Mouse (Mus musculus) hindlimb bud, embryonic 11.5 days (tissue): ENCODE results near the gene Gm43517.

Experiments used
- DNase-seq: peaks from one replicate; pipeline ENCODE4 v3.0.0-alpha.2; 2012; ENCODE audit warnings: low read depth, low spot score; ENCODE audit errors: extremely low spot score

The Gm43517 gene

DNA sequence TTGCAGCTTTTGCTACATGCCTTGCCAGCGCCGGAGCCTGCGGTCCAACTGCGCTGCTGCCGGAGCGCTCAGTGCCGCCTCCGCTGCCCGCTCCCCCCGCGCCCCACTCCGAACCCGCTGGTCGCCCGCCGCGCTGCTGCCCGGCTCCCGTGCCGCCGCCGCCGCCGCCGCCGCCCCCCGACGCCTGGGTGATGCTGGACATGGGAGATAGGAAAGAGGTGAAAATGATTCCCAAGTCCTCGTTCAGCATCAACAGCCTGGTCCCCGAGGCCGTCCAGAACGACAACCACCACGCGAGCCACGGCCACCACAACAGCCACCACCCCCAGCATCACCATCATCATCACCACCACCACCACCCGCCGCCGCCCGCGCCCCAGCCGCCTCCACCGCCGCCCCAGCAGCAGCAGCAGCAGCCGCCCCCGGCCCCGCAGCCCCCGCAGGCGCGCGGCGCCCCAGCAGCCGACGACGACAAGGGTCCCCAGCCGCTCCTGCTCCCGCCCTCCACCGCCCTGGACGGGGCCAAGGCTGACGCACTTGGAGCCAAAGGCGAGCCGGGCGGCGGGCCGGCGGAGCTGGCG is 589 bp upstream of the Gm43517 start:
- DNase-seq = no peak

DNA sequence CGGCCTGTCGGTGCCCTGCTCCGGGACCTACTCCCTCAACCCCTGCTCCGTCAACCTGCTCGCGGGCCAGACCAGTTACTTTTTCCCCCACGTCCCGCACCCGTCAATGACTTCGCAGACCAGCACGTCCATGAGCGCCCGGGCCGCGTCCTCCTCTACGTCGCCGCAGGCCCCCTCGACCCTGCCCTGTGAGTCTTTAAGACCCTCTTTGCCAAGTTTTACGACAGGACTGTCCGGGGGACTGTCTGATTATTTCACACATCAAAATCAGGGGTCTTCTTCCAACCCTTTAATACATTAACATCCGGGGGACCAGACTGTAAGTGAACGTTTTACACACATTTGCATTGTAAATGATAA is 637 bp downstream of the Gm43517 start:
- DNase-seq = no peak

DNA sequence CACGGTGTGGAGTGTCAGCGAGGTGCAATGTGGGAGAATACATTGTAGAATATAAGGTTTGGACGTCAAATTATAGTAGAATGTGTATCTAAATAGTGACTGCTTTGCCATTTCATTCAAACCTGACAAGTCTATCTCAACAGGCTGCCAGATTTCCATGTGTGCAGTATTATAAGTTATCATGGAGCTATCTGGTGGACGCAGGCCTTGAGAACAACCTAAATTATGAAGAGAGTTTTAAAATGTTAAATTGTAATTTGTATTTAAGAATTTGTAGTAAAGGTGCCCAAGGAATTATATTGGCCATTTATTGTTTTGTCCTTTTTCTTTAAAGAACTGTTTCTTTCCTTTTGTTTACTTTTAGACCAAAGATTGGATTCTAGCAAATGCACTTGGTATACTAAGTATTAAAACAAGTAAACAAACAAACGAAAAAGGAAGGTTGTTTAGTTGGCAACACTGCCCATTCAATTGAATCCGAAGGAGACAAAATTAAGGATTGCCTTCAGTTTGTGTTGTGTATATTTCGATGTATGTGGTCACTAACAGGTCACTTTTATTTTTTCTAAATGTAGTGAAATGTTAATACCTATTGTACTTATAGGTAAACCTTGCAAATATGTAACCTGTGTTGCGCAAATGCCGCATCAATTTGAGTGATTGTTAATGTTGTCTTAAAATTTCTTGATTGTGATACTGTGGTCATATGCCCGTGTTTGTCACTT is 1.3 kb downstream of the Gm43517 start:
- no peak for DNase-seq

DNA sequence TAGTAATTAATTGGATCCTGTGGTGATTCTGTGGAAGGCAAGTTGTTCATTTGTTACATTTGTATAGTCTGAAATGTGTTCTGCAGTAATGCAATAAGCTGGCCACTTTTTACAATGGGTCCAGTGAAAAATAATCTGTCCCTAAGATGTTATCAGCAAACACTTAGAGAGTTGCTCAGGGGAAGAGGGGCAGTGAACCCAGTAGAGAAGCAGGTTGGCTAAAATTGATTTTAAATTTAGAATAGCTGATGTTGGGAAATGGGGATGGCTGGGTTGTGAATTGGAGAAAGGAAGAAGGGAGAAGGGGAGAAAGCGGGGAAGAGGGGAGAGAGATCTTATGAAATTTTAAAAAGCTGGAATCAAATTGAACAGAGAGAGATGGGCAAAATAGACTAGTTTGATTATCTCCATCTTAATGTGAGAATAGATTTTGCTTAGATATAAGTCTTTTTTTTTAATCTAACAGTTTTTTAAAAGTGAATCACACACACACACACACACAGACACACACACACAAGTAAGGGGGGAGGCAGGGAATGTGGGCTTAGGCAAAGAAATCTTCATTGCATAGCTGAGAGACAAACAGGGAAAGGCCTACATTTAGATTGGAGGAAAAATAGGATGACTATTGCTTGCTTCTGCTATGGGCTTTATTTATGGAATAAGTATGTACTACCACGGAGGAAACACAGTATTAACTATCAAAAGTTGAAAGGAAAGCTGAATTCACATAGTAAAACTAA is 3.1 kb downstream of the Gm43517 start:
- no peak for DNase-seq

DNA sequence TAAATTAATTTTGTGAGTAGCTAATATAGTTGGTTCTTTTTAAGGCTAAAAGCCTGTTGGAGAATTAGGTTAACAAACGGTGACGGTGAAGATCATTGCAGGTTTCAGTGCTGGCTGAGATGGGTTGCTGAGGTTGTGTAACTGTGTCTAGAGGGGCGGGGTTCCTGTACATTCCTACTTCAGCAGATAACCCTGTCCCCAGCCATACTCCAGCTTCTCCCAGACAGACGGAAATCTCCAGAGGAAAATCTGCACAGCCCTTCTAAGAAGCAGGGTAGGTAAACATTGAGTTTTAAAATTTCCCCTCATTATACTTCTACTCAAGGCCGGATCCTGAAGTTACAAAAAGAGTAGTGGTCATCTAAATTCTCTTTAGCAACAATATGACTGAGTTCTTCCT is 4.7 kb downstream of the Gm43517 start:
- no peak for DNase-seq

DNA sequence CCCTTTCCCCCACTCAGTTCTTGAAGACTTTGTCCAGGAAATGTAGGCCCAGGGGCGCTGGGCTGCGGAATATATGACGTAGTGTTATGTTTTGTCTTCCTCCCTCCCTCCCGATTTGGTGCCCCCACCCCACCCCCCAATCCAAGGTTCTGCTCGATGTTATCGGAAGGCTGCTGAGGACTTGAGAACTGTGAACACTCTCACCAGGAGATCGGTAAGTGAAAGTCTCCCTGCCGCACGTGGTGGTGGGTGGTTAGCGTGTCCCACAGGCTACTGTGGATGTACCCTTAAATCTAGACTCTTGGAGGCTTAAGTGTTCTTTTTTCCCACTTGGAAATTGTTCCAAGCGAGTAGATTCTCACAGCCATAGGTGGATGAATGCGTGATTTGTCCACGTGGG is 5.3 kb downstream of the Gm43517 start:
- DNase-seq = no peak

DNA sequence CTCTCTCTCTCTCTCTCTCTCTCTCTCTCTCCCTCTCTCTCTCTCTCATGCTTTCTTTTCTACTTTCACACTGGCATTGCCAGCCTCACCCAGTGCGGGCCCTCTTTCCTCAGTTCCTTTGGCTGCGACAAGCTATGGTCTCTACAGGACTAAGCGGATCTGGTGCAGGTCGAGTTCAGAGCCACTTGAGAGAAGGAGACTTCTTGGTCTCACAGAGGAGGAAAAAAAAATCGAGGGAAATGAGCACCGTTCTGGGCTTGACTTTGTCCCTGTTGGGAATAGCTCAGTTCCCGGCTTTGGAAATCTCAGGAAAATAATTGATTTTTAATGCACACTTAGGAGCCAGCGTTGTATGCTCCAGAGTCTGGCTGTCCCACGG is 5.9 kb downstream of the Gm43517 start:
- DNase-seq = no peak

DNA sequence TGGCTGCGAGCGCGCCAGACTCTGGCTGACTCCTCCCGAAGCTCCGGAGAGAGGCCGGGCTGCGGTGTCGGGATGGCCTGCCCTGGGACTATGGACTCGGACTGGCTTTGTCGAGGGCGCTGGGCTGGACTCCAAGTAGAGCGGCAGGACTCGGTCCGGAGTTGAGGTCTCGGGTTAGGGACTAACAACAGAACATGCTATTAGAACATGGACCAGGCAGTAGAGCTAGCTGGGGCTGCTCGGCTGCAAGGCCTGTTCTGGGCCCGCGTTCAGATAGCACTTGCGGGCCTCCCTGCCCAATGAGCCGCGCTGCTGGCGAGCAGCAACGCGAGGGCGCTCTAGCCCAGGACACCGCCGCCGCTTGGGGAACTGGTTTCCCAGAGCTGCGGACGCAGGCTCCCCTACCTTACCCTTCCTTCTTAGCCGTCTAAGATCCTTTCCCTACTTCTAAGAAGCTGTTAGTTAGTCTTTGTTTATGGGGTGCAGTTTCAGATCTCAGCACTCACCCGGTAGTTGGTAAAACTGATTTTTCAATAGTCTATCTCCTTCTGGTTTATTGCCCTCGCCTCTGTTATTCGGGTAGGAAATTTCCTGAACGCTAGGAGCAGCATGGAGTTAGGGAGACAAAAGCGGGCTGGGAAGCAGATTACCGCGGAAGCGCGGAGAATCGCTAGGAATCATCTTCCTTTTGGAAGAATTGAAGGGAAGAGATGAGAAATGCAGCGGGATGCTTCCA is 6.5 kb downstream of the Gm43517 start:
- DNase-seq = no peak

DNA sequence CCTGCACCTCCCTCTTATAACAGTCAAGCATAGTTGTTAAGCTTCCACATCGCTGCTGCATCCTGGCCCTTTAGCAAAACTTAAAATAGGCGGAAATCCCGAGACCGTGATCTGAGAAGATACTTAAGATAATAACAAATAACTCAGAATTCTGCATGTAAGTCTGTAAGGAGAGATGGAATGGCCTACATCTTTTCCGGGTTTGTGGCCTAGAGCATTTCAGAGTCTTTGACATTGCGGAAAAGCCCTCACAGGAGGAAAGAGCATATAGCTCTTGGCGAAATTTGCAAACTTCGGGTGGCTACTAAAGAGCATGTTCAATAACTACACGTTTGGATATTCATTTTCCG is 7.0 kb downstream of the Gm43517 start:
- DNase-seq = no peak

DNA sequence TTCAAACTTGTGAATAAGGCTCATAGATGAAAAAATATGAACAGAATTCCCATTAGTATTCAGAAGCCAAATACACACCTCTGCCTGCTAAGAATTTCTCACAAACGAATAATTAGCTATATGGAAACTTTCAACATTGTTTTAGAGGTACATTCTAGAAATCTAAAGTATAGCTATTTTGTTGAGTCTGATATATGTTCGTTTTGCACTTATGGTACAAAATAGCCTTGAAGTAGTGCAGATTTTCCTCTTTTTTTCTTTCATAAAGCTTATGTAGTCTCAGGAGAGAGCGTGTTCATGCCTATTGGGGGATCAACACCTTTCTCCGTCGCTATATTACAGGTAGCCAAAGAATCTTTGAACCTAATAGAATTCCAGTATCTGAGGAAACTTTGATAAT is 7.9 kb downstream of the Gm43517 start:
- no peak for DNase-seq

DNA sequence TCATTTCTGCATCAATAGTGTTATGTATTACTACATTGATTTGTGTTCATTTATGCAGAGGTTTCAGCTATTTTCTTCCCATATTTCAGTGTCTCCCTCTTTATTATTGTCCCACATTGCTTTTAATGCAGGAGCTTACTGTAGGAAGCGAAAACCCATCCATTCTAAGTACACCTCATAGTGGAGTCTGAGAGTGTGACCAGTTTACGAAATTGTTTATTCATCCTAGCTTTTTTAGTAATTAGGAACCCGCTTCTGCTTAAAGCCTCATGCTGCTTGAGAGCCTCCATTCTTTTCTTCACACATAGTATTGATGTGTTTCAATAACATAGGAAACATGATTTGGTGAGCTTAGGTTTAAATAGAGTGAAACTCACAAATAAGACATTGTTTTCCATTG is 8.7 kb downstream of the Gm43517 start:
- DNase-seq = no peak

DNA sequence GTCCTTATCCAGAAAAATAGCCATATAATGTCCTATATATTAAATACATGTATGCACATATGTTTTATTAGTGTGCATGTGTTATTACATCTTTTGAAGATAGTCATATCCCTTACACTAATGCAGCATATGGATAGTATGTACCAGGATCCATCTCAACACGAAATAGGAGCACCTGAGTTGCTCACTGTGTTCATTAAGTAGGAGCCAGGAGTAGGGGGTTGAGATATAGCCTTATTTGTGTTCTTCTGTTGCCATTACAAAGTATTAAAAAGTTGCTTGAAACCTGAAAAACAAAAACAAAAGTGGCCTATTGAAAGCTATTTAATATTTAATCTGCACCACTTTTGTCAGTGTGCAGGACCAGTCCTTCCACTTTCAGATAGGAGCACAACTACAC is 9.2 kb downstream of the Gm43517 start:
- no peak for DNase-seq

DNA sequence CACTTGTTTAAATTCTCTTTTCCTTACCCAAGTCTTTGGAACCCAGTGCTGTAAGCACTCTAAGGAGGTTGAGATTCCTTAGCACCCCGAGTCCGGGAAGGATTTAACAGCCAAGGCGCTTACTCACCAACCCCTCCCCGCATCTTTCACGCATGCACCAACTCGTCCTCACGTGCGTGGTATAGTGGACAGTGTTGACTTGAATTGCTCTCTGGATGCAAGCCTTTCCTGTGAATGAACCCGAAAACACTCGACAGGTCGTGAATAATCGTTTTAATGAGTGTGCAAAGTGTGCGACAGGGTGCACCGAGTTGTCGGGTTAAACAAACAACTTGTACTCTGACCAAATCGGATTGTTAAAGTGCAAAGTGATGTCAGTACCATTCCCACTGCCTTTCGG is 9.9 kb downstream of the Gm43517 start:
- no peak for DNase-seq

DNA sequence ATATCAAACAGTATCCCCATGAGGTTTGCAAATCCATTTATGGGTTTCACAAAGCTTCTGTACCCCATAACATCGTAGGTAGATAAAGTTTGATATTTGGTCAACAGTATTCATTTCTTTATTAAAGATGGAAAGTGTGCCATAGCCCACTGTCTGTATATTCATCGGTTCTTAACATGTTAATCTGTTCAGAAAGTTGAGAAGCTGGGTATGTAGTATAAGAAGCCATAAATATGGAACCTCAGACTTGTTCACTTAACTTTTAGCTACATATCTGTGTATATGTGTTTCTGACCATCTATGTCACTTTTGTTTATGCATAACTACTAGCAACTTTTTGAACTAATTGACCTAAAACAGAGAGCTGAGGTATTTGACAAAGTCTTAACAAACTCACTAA is 11.0 kb downstream of the Gm43517 start:
- no peak for DNase-seq

DNA sequence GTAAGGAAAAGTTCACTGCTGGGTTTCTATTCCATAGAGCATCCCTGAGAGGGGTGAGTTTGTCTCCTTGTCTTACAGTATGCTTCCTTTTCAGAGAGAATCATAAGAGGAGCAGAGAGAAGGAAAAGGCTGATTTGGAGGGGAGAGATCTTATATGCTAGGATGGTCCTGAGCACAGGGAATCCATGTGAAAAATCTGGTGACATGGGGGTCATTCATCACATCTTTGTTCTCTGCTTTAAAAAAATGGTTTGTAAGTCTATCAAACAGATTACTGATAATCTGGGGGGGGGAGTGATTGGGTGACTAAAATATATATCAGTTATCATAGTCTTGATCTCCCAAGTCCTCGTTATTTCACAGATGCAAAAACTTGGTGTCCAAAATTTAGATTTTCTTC is 11.8 kb downstream of the Gm43517 start:
- DNase-seq = no peak

DNA sequence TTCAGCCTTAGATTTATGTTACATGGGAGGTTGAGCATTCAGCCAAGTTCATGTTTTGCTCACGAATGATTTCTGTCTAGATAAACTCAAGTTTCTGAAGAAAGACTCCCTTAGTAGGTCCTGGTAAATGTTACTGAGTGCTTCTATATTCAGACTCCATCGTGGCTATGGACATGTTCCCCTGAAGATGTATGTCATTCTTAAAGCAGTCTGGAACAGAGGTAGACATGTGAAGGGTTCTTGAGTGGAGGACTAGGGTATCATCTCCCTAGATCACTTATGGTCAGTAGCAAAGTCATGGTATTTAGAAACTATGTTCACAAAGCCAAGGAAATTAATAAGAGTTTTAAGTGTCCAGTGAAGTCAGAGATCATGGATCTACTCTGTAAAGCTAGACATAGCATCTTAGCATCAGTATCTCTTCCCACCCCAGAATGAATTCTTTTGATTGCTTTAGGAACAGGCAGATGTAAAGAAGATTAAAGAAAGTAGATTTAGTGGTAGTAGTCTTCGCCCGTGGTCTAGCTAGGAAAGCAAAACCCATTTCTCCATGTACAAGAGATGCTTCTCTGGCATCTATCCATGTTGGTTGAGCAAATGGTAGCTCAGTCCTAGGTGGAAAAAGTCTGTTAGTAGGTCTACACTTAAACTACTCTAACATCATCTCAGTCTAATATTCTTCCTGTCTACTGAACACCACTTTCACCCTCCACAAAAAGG is 12.6 kb downstream of the Gm43517 start:
- DNase-seq = no peak

DNA sequence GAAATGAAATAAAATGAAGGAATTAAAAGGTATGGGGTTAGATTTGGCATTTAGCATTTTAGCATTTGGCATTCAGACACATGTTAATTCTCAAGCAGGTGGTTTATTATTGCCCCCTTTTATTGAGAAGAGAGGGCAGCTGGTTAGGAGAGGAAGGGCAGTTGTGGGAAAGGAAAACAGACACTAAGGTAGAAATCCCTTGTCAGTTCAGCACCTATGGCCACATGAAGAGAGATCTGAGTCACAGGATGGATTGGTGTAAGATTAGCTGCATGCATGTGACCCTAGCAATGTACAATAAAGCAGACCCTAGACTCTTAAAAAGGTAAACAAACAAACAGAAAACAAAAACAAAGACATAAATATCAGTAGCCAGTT is 13.2 kb downstream of the Gm43517 start:
- no peak for DNase-seq

DNA sequence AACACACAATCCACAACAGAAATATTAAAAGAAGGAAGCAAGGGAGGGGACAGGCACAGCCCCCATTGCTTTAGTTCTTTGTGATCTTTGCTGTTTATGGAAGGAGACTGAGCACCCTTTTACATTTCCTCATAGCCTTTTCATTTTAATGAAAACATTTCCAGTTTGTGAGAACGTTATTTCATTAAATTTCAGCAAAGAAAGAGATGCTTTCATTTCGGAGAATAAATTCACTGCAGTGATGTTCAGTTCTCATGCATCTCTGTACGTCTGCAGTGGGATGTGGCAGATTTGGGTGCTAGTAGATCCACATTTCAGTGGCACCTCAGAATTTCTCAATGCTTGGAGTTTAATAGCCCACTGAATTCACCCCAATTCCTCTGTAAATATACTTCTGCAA is 13.7 kb downstream of the Gm43517 start:
- DNase-seq = no peak

DNA sequence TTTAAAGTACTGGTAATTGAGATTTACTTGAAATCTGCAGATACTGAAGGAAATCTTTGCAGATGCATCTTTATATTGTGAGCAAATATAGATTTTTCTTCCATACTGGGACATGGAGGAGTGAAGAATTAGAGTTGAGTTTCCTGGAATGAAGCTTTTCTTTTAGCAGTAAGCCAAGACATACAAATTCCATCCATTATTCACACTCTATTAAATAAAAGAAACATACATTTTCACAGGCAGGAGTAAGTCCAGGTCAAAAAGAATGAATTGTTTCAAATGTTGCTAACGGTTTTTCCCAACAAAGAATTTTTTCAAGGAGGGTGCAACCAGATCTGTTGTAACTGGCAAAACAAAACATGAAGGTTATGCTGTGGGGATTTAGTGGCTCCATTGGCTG is 14.6 kb downstream of the Gm43517 start:
- no peak for DNase-seq

DNA sequence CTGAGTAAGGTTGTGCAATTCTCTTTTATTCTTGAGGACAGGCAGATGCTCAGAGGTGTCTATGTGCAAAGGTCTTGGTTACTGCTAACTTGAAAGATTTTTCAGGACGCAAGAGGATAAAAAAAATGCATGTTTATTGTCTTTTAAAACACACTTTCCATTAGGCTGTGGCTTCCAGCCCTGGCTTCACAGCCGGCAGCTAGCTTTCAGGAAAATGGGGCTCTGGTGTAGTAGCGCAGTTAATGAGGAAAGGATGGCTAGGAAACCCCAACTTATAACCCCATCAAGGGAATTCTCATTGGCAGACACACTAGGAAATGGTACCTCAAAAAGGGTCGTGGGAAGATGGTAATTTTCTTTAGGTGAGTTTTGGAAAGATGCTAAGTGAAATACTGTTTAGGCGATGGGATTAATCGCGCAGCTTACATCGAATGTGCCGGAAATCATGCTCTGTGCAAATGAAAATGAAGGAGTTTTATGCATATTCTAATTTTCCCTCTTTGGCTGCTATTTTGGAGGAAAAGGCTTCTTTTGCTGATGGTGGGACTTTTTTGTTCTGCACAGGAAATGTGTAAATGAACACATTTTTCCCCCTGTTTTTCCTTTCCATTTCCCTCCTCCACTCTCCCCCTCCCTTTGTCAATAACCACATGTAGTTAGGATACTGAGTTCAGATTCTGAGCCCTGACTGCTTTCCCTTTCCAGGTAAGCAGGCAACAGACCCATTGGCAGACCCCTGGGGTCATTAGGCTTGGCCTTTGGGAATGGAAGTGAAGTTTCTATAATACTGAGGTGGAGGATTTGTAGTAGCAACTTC is 15.3 kb downstream of the Gm43517 start:
- no peak for DNase-seq

DNA sequence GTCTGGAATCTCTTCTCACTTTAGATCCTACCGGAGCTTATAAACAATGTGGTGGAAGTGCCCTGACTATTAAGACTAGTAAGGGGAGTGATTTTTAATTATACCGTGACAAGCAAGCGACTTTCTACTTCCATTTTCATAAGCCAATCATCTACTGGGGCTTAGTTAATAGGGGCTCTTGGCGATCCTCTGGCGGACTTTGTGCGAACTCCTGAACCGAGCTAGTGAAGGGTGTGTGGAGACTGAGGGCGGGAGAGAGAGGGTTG is 15.8 kb downstream of the Gm43517 start:
- no peak for DNase-seq
